Mouse (Mus musculus) cerebellum, adult 9-11 months (tissue): Measurements from ENCODE around the gene Shroom1.

Source experiments
- DNase-seq: peaks from one replicate; pipeline ENCODE4 v3.0.0; 2022

Gene Shroom1

DNA sequence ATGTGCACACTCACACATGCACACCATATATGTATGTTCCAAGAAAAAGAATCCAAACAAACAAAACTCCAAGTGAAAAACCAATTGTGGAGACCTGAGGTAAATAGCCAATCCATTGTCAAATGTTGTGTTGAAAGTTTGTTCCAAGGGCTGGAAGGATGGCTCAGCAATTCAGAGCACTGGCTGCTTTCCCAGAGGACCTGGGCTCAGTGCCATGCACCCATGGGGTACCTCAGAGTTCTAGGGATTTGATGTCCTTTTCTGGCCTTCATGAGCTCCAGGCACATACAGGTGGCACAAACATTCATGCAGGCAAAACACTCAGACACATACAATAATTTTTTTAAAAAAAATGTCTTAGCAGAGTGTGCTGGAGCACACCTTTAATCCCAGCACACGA is 8.5 kb upstream of the Shroom1 start:
- DNase-seq, result peak; percentile 91

DNA sequence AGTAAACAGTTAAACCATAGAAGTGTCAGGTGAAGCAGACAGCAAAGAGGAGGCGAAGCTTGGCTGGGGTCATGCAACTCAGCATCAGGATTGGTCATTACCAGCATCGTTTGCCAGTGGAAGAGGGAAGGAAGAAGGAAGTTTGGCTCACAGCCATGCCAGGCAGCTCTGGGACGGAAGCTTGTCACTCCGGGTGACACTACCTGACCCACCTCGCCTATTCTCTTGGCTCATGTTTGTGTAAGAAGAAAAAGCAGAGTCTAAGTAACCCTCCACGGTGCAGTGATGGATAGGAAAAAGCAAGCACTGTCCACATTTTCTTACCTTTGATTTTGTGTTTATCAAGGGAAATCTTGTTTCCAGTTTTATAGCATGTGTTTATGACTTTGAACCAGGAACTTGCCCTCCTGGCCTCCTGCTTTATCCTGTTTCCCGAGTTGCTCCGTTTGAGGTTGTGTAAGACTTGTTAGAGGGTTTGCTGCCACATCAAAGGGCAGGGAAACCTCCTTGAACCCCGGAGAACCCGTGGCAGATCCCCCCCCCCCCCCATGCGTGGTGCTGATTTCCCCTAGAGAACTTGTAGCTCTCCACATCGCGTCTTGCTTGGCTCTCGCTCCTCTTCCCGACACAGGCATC is 6.8 kb upstream of the Shroom1 start:
- DNase-seq, result no peak

DNA sequence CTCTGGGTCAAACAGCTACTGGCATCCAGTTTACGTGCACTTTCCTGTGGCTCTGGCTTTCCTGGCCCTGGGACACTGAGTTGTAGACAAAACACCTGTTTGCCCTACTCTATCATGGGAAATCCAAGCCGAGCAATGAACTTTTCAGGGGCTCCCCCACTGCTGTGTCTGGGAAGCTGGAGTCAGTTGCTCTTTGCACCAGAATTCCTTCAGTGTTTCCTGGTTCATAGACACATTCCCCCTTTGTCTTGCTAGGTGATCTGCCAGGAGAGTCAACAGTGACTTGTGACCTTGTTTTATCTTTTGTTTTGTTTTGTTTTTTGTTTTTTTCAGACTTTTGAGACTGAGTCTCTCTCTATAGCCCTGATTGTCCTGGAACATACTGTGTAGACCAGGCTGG is 5.6 kb upstream of the Shroom1 start:
- no peak for DNase-seq

DNA sequence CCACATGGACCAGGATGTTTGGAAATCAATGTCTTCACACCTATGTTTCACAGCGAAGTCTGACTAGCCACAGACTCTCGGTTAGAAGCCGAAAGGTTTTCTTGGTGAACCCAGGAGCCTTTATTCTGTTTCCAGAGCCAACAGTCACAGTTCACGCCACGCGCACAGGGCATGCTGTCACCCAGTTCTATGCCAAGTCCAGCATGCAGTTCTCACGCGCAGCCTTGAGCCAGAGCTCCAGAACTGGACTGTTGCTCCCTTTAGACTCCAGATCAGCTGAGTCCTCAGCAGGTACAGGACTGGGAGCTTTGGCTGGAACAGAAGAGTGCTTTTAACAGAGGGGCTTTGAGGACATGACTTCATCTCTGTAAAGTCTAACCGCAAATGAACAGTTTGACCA is 4.6 kb upstream of the Shroom1 start:
- DNase-seq, result peak; percentile 67

DNA sequence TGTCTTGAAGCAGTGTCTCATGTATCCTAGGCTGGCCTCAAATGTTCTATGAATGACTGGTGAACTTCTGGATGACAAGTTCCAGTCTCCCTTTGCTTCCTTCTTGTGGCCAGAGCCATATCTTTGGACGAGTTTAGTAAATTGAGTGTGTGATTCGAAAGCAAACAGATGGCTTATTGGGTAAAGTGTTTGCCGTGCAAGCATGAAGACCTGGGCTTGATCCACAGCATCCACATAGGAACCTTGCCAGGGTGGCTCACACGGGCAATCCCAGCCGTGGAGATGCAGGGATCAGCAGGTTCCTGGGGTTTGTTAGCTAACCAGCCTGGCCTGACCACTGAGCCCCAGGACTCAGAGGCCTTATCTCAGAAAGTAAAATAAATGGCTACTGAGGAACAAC is 4.0 kb upstream of the Shroom1 start:
- no peak for DNase-seq

DNA sequence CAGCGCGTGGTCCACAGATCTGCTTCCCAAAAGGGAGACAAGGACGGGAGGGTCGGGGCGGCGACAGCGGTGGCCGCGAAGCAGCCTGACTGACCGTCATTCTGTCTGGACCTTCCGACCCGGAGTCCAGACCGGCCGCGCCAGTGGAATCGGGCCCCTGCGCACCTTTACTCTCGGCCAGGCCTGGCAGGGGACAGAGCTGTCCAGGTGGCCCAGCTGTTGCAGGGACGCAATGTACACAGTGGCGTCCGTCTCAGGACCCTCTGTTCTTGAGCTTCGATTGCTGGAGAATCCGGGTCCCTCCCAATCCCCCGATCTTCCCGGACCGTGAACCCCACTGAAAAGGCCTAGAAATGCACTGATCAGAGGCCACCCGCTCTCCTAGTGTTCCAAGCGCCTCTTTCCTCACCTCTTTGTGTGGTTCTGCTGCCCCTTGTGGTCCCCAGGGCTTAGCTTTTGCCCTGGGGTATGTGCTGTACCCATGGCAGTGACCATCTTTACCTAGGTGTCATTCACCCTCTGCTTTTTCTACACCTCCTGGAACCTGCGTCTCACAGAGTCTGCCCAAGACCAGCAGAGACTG is 458 bp downstream of the Shroom1 start:
- DNase-seq, result no peak

DNA sequence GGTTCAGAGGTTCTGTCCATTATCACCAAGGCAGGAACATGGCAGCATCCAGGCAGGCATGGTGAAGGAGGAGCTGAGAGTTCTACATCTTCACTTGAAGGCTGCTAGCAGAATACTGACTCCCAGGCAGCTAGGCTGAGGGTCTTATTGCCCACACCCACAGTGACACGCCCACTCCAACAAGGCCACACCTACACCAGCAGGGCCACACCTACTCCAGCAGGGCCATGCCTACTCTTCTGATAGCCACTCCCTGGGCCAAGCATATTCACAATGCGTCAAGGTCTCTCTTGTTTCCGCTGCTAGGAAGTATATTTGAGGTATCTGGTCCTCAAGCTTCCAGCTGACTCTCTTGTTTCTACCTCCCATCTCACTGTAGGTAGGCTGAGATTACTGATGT is 2.0 kb downstream of the Shroom1 start:
- DNase-seq, result no peak

DNA sequence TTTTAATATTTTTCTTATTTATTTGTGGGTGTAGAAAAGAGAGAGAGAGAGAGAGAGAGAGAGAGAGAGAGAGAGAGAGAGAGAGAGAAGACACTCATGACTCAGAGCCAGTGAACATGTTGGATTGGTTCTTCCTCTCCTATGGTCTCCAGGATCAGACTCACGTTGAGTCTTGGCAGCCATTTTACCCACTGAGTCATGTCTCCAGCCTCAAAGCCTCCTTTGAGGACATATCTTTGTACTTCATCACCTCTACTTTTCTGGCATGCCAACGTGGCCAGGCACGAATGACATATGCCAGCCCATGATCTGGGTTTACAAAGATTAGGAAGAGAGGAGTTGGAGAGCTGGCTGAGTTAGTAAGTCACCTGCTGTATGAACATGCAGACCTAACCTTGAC is 3.2 kb downstream of the Shroom1 start:
- DNase-seq, result no peak

DNA sequence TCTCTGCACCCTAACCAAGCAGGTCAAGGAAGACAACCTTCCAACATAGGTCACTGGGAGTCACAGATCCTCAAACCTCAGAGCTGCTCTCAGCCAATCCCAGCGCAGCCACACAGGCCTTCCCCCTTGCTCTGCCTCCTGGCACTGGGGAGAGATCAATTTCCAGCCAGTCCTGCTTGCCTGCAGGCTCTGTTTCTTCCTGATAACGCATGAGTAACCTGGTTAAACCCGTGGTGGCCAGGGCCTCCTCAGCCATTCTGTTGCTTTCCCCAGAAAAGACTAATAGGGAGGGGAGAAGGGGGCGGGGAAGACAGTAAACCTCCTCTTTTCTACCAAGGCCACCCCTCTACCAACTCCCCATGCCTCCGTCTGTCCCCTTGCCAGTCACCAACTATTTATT is 4.7 kb downstream of the Shroom1 start:
- no peak for DNase-seq

DNA sequence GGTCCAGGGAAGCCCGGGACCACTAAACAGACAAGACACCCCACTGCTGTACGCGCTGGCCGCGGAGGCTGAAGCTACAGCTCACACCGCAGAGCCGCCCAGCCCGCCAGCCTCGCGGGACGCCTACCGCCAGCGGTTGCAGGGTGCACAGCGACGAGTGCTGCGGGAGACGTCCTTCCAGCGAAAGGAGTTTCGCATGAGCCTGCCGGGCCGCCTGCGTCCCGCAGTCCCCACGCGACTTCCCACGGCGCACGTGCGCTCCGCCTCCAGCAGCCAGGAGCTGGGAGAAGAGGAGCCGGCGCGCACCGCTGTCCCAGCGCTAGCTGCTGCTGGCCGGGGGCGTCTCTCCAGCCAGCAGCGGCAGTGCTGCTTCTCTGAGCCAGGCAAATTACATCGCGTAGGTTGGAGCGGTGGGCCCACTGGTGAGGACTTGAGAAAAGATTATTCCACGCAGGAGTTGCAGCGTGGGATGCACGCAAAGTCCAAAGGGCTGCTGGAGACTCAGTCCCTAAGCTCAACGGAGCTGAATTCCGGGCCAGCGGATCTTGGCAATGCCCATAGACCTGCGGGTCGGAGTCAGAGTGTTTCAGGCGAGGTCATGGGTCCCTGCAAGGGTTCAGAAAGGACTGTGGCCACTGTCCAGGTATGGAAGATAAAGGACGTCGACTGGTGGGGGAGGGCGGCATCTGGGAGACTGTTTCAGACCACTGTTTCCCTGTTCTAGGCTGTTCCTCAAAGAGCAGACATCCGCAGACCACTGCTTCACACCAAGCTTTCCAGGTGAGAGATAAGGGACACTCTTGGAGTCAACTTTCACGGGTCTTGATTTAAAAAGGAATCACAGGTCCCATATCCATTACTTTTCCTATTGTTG is 6.8 kb downstream of the Shroom1 start:
- no peak for DNase-seq

DNA sequence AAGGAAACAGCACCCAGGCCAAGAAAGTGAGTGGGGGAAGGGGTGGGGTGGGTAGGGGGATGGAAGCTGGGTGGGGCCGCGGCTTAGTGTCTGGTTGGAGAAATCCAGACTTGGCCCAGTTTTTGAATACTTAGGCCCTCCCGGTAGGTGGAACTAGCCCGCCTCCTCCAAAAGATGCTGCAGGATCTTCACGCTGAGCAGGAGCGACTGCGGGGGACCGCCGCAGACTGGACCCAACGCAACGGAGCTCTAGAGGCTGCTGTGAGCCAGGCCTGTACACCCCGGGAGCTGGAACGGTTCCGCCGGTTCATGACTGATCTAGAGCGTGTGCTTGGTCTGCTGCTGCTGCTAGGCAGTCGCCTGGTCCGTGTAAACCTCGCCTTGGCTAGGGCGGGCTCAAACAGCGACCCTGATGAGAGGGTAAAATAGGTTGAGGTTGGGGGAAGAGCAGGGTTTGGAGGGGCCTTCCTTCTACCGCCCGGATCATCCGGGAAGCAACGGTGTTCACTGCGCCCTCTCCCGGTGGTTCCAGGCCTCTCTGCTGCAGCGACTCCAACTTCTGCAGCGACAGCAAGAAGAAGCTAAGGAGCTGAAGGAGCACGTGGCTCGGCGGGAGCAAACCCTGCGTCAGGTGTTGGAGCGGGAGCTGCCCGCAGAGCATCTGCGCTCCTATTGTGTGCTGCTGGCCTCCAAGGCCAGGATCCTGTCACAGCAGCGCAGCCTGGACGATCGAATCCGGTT is 9.4 kb downstream of the Shroom1 start:
- DNase-seq, result peak; percentile 90

DNA sequence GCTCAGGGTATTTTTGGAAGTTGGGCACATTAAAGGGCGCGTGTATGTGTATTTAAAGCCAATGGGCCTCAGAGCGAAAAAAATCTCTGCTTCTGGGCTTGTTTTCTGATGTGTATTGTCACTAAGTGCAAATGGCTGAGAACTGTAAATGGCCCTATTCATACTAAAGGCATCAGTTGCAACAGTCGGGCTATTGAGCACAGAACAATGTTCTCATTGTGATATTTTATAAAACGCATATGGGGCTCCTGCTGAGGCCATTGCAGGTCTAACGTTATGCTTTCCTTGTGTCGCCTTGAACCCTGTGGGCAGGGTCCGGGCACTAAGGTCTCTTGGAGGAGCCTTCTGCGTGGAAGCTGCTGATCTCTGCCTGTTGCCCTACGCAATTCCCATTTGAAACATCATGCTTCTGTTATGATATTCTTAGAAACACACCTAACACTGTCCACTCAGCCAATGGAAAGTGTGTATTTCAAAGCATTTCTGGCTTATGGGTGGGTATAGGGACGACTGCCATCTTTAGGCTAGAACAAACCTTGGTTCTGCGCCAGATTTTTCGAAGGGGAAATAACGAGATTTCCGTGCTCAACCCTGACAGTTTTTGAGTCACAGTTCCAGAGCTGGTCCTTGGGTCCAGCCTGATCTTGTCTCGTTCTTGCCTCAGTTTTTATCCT is 12.4 kb downstream of the Shroom1 start:
- DNase-seq, result no peak

DNA sequence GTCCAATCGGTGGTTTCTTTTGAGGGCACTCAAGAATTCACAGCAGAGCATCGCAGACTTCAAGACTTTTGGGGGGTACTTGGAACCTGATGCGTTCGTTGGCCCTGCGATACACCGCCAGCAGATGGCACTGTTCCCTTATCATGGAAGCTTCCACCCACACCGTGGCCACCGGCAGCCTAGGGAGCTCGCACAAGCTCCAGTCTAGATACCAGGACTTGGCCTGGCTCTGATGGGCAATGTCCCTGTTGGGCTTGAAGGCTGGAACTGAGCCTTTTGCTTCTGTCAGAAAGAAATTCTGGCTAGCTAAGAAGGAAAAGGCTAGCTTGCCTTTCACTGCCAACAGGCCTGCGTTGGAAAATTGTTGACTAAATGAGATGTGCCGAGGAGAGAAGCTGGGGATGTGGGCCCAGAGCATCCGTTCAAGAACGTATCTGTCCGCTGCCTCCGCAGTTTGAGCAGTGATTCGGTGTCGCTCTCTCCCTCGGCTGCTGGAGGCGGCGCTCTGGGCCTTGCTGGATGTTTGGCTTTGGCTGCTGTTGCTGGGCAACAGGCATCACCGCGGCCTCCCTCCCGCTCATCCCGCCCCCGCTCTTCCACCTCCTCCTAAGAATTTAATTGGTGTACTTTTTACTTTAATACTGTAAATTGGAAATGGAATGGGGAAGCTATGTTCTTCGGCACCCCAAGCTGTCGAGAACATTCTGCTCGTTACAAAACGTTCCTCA is 13.1 kb downstream of the Shroom1 start, which contains the start of gene Gm9837:
Gene Gm9837, minus strand, starts transcription at position 512 of the 728 bp plus-strand sequence.
- DNase-seq, result peak; percentile 93

DNA sequence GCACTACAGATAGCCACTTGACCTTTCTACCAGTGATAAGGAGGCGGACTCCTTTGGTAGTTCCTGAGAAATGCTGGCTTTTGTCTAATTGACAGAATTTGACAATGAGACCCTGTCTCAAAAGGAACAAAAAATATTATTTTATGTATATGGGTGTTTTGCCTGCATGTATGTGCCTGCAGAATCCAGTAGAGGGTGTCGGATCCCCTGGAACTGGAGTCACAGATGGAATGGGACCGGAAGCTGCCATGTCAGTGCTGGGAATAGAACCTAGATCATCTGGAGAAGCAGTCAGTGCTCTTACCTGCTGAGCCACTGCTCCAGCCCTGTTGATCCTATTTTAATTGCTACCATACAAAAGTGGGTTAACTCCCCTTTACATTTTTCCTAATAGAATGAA is 15.7 kb downstream of the Shroom1 start:
- DNase-seq, result no peak

DNA sequence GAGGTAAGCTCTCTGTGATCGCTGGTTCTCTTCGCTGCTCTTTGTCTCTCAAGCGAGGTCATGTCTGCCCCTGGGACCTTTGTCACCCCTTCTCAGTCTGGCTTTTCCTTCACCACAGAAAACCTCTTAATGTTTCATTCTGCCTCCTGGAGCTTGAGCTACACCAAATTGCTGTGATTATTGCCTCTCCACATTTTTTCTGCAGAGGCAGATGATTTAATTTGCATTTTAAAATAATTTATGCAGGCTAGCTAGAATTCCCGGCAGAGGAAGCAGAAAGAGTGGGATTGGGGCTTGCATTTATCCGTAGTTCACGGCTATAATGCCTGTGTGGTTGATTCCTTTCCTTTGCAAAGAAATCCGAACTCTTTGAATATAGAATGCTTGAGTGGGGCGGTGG is 18.6 kb downstream of the Shroom1 start:
- DNase-seq, result no peak

DNA sequence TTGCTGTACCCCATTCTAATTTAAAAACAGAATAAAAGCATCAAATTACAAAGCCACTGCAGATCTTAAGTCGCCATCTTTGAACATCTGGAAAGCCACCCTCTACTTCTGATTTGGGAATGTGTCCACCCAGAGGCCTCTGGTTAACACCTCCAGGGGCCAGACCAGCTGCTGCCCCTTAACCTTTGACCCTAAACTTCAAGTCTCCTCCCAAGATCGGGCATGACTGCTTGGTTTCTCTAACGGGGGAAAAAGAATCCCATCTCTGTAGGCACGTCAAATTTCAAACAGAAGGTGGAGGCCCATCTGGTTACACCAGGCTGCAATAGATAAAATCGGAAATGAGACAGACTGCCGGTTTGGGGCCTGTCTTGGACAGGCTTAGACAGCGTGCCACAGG is 20.8 kb downstream of the Shroom1 start:
- no peak for DNase-seq

DNA sequence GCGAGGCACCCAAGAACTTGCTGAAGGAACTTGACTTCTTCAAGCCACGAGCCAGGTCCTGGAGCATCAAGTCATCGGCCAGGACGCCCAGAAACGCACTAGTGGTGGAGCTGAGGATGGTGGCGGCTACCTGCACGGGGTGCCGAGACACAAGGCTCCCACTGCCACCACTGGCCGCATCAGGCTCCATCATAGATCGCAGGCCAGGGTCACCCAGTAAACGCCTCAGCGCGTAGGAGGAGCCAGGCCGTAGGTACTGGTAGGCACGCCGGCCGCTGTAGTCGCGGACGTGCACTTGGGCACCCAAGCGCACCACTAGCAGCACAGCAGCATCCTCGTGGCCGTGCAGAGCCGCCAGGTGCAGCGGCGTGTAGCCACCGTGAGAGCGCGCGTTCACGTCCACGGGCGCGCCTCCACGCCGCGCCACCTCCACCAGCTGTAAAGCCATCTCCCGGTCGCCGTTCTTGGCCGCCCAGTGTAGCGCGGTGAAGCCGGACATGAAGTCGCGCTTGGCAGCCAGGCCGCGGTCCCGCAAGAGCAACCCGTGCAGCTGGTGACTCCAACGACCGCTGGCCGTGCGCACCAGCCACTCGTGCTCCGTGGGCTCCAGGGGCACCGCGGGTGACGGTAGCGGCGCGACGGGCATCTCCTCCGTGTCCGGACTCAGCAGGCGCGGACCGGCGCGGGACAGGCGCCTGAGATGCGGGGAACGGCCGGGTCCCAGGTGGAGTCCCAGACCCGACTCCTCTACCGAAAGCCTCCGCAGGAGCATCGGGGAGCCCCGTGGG is 21.6 kb downstream of the Shroom1 start:
- peak; percentile 71 for DNase-seq

DNA sequence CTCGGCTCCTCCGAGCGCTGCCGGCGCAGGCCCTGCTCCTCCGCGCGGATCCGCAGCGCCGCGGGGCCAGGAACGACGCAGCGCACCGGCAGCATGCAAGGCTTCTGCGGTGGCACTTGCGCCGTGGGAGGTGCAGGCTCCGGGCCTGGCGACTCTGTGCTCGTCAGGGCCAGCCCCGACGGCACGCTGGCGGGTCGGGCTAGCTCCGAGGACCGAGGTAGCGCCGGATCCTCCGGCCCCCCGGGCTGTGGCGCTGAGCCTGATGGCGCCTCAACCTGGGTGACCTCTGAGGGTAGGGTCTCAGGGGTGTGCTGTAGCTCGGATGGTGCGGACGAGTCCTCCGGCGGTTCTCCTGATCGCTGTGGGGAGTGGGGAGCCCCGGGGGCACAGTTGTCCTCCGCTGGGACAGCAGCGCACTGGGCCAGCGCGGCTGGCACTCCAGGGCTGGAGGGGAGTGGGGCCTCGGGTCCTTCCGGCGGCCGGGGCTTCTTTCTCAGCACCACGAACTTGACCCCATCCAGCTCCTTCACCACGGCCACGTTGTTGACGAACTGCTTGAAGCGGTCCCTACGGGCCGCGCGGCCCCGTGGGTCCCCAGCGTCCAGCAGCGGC is 22.3 kb downstream of the Shroom1 start:
- DNase-seq, result peak; percentile 69

DNA sequence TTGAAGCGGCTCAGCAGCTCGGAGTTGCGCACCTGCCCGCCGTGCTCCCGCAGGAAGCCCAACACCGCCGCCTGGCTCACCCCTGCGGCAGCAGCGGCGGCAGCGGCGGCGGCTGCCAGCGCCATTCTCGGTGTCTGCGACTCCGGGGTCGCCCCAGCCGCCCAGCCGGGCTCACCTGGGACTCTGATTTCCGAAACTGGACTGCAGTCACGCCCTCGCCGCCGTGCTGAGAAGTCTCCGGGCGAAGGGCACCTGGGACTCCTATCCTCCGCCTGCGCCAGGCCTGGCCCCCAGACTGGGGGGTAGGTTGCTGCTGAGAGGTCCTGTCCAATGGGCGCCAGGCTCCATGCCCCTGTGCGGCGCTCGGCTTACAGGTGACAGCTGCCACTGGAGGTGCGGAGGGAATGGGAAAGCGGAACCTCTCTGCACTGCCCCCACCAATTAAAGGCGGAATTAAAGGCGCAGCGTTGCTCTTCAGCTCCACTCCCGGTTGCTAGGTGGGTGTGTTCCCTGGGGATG is 22.8 kb downstream of the Shroom1 start, which contains the start of the genes Gm9945 and Sowaha:
Gene Gm9945, plus strand, starts transcription at position 384 of the 519 bp plus-strand sequence.
Gene Sowaha, minus strand, starts transcription at position 492 of the 519 bp plus-strand sequence.
- DNase-seq, result peak; percentile 90

DNA sequence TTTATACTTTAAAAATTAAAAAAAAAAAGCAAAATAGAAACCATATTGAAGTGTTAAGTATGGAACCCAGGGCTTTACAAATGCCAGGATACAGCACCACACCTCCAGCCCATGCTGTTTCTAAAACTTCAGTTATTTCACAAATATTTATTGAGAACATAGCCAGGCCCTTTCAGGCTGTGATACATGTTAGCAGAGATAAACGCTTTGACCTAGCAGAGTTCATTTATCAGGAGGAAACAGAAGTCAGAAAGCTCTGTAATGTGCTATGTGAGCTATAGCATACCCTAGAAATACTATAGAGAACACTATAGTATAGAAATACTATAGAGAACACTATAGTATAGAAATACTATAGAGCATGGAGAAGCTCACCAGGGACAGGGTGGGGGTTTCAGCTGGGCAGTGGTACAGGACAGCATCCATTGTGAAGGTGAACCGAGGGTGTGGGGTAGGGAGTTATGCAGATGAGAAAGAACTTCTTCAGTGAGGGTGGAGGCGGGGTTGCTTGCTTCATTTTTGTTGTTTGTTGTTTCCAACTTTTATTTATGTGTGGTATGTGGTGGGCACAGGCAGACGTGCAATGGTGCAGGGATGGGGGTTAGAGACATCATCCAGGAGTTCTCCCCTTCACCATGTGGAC is 24.2 kb downstream of the Shroom1 start:
- DNase-seq, result no peak
